Mouse (Mus musculus): ENCODE results near the gene Aarsd1. TPM values are rescaled to one million over a fixed set of nuclear protein-coding genes. Genes with fewer than 3 reads are reported as not detected.

The Aarsd1 gene
- polyA plus RNA-seq, 1 experiment from 2014 or later: 78.9 TPM

DNA sequence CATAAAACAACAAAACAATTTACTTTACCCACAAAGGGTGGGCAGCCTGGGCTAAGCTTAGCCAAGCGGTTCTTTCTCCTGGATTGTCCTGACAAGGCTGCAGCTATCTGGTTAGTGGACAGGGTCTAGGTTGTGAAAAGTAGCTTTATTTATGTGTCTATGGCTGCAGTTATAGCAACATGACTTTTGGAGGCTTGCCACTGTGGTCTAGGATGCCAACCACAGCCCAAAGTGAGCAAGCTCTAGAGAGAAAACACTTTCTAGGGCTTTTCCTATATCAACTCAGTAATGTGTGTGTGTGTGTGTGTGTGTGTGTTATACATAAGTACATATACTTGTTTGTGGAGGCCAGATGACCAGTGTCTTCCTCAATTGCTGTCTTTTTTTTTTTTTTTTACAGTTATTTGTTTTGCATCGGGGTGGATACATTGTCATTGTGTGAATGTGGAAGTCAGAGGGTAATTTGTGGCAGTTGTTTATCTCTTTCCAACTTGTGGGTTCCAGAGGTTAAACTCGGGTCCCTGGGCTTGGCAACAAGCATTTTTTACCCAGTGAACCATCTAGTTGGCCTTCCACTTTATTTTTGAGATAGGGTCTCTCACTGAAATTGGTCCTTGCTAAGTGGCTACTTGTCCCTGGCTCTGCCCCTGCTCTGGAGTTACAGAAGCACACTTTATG lies 59.8 kb downstream of the Aarsd1 start:
- no peak for DNase-seq (ENCODE audit: low spot score)
- WGBS: 74% methylated on average over 3 of the region's 3 CpGs
- Histone ChIP-seq H3K27me3 (replicated peaks; ENCODE audit: control insufficient read depth, insufficient read depth, low read length) (no peaks in the 10 kb centered on the region), H3K4me1 (replicated peaks; ENCODE audit: control insufficient read depth, insufficient read depth, low read length) (0 out of 2 replicates have a peak, but pooled peaks cover 4% of the 10 kb centered on the region), H3K36me3 (ENCODE audit: control insufficient read depth, insufficient read depth, low read length) (no peaks in the 10 kb centered on the region), H3K9ac (ENCODE audit: low read length) (no peak overlapping the region), H3K4me3 (ENCODE audit: low read depth, low read length) (no peak overlapping the region), H3K4me2 (ENCODE audit: low read length) (no peak overlapping the region), H3K27ac (ENCODE audit: low read depth) (no peak overlapping the region), H3K9me3 (ENCODE audit: control insufficient read depth, low read length) (no peaks in the 10 kb centered on the region)
- ATAC-seq (replicated peaks; ENCODE audit: low FRiP score, low TSS enrichment, low read depth): no peak

Small RNAs within 50 kb of the gene (microRNA-seq; reads per million reads assigned to microRNA genes)
- 0.59 reads per million for gene Mir6929

Other genes starting within 250 kb of the Aarsd1 start
- gene Cntnap1, start 247.1 kb downstream of the Aarsd1 start, polyA plus RNA-seq (2014; fragmentation: Nextera tagmentation; extraction: Ambion mirVana): 1.2 and 1.4 TPM in 2 replicates
- gene Plekhh3, start 246.3 kb downstream of the Aarsd1 start, polyA plus RNA-seq (2014; fragmentation: Nextera tagmentation; extraction: Ambion mirVana): 12.8 and 13.8 TPM in 2 replicates
- 0.23 TPM in 1 of 2 replicates, not detected in the other for gene Ccr10, start 242.2 kb downstream of the Aarsd1 start, polyA plus RNA-seq (2014; fragmentation: Nextera tagmentation; extraction: Ambion mirVana)
- gene Ezh1, start 191.2 kb downstream of the Aarsd1 start, polyA plus RNA-seq (2014; fragmentation: Nextera tagmentation; extraction: Ambion mirVana): 20.2 and 21.8 TPM in 2 replicates
- 113 and 122 TPM in 2 replicates for gene Ramp2, start 171.6 kb downstream of the Aarsd1 start, polyA plus RNA-seq (2014; fragmentation: Nextera tagmentation; extraction: Ambion mirVana)
- 143 and 150 TPM in 2 replicates for gene Vps25, start 163.9 kb downstream of the Aarsd1 start, polyA plus RNA-seq (2014; fragmentation: Nextera tagmentation; extraction: Ambion mirVana)
- 12.6 and 14.4 TPM in 2 replicates for gene Wnk4, start 157.0 kb downstream of the Aarsd1 start, polyA plus RNA-seq (2014; fragmentation: Nextera tagmentation; extraction: Ambion mirVana)
- 1.1 TPM in 2 replicates for gene Cntd1, start 138.6 kb downstream of the Aarsd1 start, polyA plus RNA-seq (2014; fragmentation: Nextera tagmentation; extraction: Ambion mirVana)
- 260 and 265 TPM in 2 replicates for gene Coa3, start 138.5 kb downstream of the Aarsd1 start, polyA plus RNA-seq (2014; fragmentation: Nextera tagmentation; extraction: Ambion mirVana)
- gene Becn1, start 115.3 kb downstream of the Aarsd1 start, polyA plus RNA-seq (2014; fragmentation: Nextera tagmentation; extraction: Ambion mirVana): 141 and 155 TPM in 2 replicates
- gene Psme3, start 101.4 kb downstream of the Aarsd1 start, polyA plus RNA-seq (2014; fragmentation: Nextera tagmentation; extraction: Ambion mirVana): 112 and 118 TPM in 2 replicates
- gene Aoc2, start 92.6 kb downstream of the Aarsd1 start, polyA plus RNA-seq (2014; fragmentation: Nextera tagmentation; extraction: Ambion mirVana): 1.4 and 1.8 TPM in 2 replicates
- 1.9 and 2.3 TPM in 2 replicates for gene Aoc3, start 87.0 kb downstream of the Aarsd1 start, polyA plus RNA-seq (2014; fragmentation: Nextera tagmentation; extraction: Ambion mirVana)
- gene G6pc, start 50.1 kb downstream of the Aarsd1 start, polyA plus RNA-seq (2014; fragmentation: Nextera tagmentation; extraction: Ambion mirVana): not detected in 2 replicates
- gene Gm27029, start 7.2 kb upstream of the Aarsd1 start, polyA plus RNA-seq (2014; fragmentation: Nextera tagmentation; extraction: Ambion mirVana): 8.6 and 9.6 TPM in 2 replicates
- 13.5 and 14.5 TPM in 2 replicates for gene Rundc1, start 7.5 kb upstream of the Aarsd1 start, polyA plus RNA-seq (2014; fragmentation: Nextera tagmentation; extraction: Ambion mirVana)
- gene Ptges3l, start 7.7 kb upstream of the Aarsd1 start, polyA plus RNA-seq (2014; fragmentation: Nextera tagmentation; extraction: Ambion mirVana): 16.3 and 17.9 TPM in 2 replicates
- gene Rpl27, start 24.7 kb upstream of the Aarsd1 start, polyA plus RNA-seq (2014; fragmentation: Nextera tagmentation; extraction: Ambion mirVana): 412 and 439 TPM in 2 replicates
- 16.9 and 18.3 TPM in 2 replicates for gene Ifi35, start 30.8 kb upstream of the Aarsd1 start, polyA plus RNA-seq (2014; fragmentation: Nextera tagmentation; extraction: Ambion mirVana)
- gene Rnd2, start 47.4 kb upstream of the Aarsd1 start, polyA plus RNA-seq (2014; fragmentation: Nextera tagmentation; extraction: Ambion mirVana): 15.9 and 16.7 TPM in 2 replicates
- gene Vat1, start 48.6 kb upstream of the Aarsd1 start, polyA plus RNA-seq (2014; fragmentation: Nextera tagmentation; extraction: Ambion mirVana): 50.7 and 60.0 TPM in 2 replicates
- gene Brca1, start 134.3 kb upstream of the Aarsd1 start, polyA plus RNA-seq (2014; fragmentation: Nextera tagmentation; extraction: Ambion mirVana): 13.3 and 17.1 TPM in 2 replicates
- 50.9 and 60.9 TPM in 2 replicates for gene Nbr1, start 134.5 kb upstream of the Aarsd1 start, polyA plus RNA-seq (2014; fragmentation: Nextera tagmentation; extraction: Ambion mirVana)
- 7.6 and 8.9 TPM in 2 replicates for gene Tmem106a, start 164.6 kb upstream of the Aarsd1 start, polyA plus RNA-seq (2014; fragmentation: Nextera tagmentation; extraction: Ambion mirVana)
- not detected in 2 replicates for gene Gm11634, start 181.6 kb upstream of the Aarsd1 start, polyA plus RNA-seq (2014; fragmentation: Nextera tagmentation; extraction: Ambion mirVana)
- 30.8 and 44.8 TPM in 2 replicates for gene Rdm1, start 209.6 kb upstream of the Aarsd1 start, polyA plus RNA-seq (2014; fragmentation: Nextera tagmentation; extraction: Ambion mirVana)
- 7.8 and 8.3 TPM in 2 replicates for gene Arl4d, start 247.9 kb upstream of the Aarsd1 start, polyA plus RNA-seq (2014; fragmentation: Nextera tagmentation; extraction: Ambion mirVana)